Mouse (Mus musculus): ENCODE measurements around the gene Arhgef10l. TPM values are rescaled to one million over a fixed set of nuclear protein-coding genes. Genes with fewer than 3 reads are reported as not detected.

Gene Arhgef10l
- total and polyA plus RNA-seq, 2 experiments from 2014 or later, result 20.7 to 81.1 TPM

- H3K27me3 ChIP-seq (ENCODE audit: insufficient read depth, low read length), result no peaks in the 10 kb centered on the region
- no peaks in the 10 kb centered on the region for H3K9me3 ChIP-seq (ENCODE audit: low read length)
- H3K4me3 ChIP-seq (ENCODE audit: low read depth, low read length), result no peak overlapping the region
- no peak overlapping the region for H3K9ac ChIP-seq (replicated peaks; ENCODE audit: low read length, poor library complexity, severe bottlenecking)
- no peaks in the 10 kb centered on the region for H3K4me1 ChIP-seq (ENCODE audit: insufficient read depth, low read length)
- peaks cover 13% of the 10 kb centered on the region; the same call in 1 of the 2 replicates for H3K36me3 ChIP-seq (ENCODE audit: insufficient read depth, low read length)
- TF ChIP-seq CTCF (IDR thresholded peaks at IDR 0.05), result no peak
- WGBS, result 78% methylated on average over 8 of the region's 8 CpGs
- no peak overlapping the region for H3K4me2 ChIP-seq (ENCODE audit: low read depth, low read length, poor library complexity, severe bottlenecking)
- no peak for ATAC-seq (ENCODE audit: low FRiP score)
- H3K27ac ChIP-seq (ENCODE audit: low read depth, low read length), result no peak overlapping the region
- no peak for DNase-seq (ENCODE audit: low spot score)
Observed at GRCm38 (mm10) chr4:140637269-140637668, 28.5 kb downstream of the Arhgef10l start.

- H3K9me3 ChIP-seq (ENCODE audit: low read length), result no peaks in the 10 kb centered on the region
- WGBS, result 80% methylated on average over 5 of the region's 5 CpGs
Observed at GRCm38 (mm10) chr4:140636312-140636996, 29.4 kb downstream of the Arhgef10l start.

GRCm38 (mm10) chr4:140634861-140635388 lies 30.9 kb downstream of the Arhgef10l start:
- DNase-seq (ENCODE audit: low spot score) (no peak), ATAC-seq (ENCODE audit: low FRiP score) (no peak)
- H3K27ac ChIP-seq (ENCODE audit: low read depth, low read length), result no peak overlapping the region
- 79% methylated on average over 10 of the region's 10 CpGs for WGBS
- H3K4me3 ChIP-seq (ENCODE audit: low read depth, low read length), result no peak overlapping the region
- peaks cover 13% of the 10 kb centered on the region; the same call in 1 of the 2 replicates for H3K36me3 ChIP-seq (ENCODE audit: insufficient read depth, low read length)
- H3K27me3 ChIP-seq (ENCODE audit: insufficient read depth, low read length), result no peaks in the 10 kb centered on the region
- no peak overlapping the region for H3K9ac ChIP-seq (replicated peaks; ENCODE audit: low read length, poor library complexity, severe bottlenecking)
- H3K9me3 ChIP-seq (ENCODE audit: low read length), result no peaks in the 10 kb centered on the region
- no peak overlapping the region for H3K4me2 ChIP-seq (ENCODE audit: low read depth, low read length, poor library complexity, severe bottlenecking)
- no peaks in the 10 kb centered on the region for H3K4me1 ChIP-seq (ENCODE audit: insufficient read depth, low read length)
- no peak for TF ChIP-seq CTCF (IDR thresholded peaks at IDR 0.05)

More at GRCm38 (mm10) chr4:140636312-140636996, 29.4 kb downstream of the Arhgef10l start:
- H3K9ac ChIP-seq (replicated peaks; ENCODE audit: low read length, poor library complexity, severe bottlenecking), result no peak overlapping the region
- peaks cover 13% of the 10 kb centered on the region; the same call in 1 of the 2 replicates for H3K36me3 ChIP-seq (ENCODE audit: insufficient read depth, low read length)
- TF ChIP-seq CTCF (IDR thresholded peaks at IDR 0.05), result no peak
- no peaks in the 10 kb centered on the region for H3K27me3 ChIP-seq (ENCODE audit: insufficient read depth, low read length)
- H3K4me1 ChIP-seq (ENCODE audit: insufficient read depth, low read length), result no peaks in the 10 kb centered on the region
- no peak overlapping the region for H3K27ac ChIP-seq (ENCODE audit: low read depth, low read length)
- DNase-seq (ENCODE audit: low spot score), result no peak
- no peak for ATAC-seq (ENCODE audit: low FRiP score)
- H3K4me3 ChIP-seq (ENCODE audit: low read depth, low read length), result no peak overlapping the region
- no peak overlapping the region for H3K4me2 ChIP-seq (ENCODE audit: low read depth, low read length, poor library complexity, severe bottlenecking)

- no peak for TF ChIP-seq CTCF (IDR thresholded peaks at IDR 0.05)
- DNase-seq (ENCODE audit: low spot score) (no peak), ATAC-seq (ENCODE audit: low FRiP score) (no peak)
- Histone ChIP-seq H3K27ac (ENCODE audit: low read depth, low read length) (no peak overlapping the region), H3K4me2 (ENCODE audit: low read depth, low read length, poor library complexity, severe bottlenecking) (no peak overlapping the region), H3K4me3 (ENCODE audit: low read depth, low read length) (no peak overlapping the region), H3K27me3 (ENCODE audit: insufficient read depth, low read length) (no peaks in the 10 kb centered on the region), H3K9me3 (ENCODE audit: low read length) (no peaks in the 10 kb centered on the region), H3K9ac (replicated peaks; ENCODE audit: low read length, poor library complexity, severe bottlenecking) (no peak overlapping the region), H3K4me1 (ENCODE audit: insufficient read depth, low read length) (0 out of 2 replicates have a peak, but pooled peaks cover 4% of the 10 kb centered on the region), H3K36me3 (ENCODE audit: insufficient read depth, low read length) (peaks cover 3% of the 10 kb centered on the region; the same call in 1 of the 2 replicates)
- whole genome bisulfite sequencing, result 72% methylated on average over 6 of the region's 6 CpGs
Observed at GRCm38 (mm10) chr4:140631276-140631849, 34.4 kb downstream of the Arhgef10l start.

GRCm38 (mm10) chr4:140630651-140631241 lies 35.1 kb downstream of the Arhgef10l start:
- ATAC-seq (ENCODE audit: low FRiP score), result no peak

More at GRCm38 (mm10) chr4:140630651-140631241, 35.1 kb downstream of the Arhgef10l start:
- DNase-seq (ENCODE audit: low spot score), result no peak
- Histone ChIP-seq H3K4me1 (ENCODE audit: insufficient read depth, low read length) (0 out of 2 replicates have a peak, but pooled peaks cover 5% of the 10 kb centered on the region), H3K9me3 (ENCODE audit: low read length) (no peaks in the 10 kb centered on the region), H3K36me3 (ENCODE audit: insufficient read depth, low read length) (peaks cover under 1% of the 10 kb centered on the region; the same call in 1 of the 2 replicates), H3K4me2 (ENCODE audit: low read depth, low read length, poor library complexity, severe bottlenecking) (no peak overlapping the region), H3K27ac (ENCODE audit: low read depth, low read length) (no peak overlapping the region), H3K9ac (replicated peaks; ENCODE audit: low read length, poor library complexity, severe bottlenecking) (no peak overlapping the region), H3K4me3 (ENCODE audit: low read depth, low read length) (no peak overlapping the region), H3K27me3 (ENCODE audit: insufficient read depth, low read length) (no peaks in the 10 kb centered on the region)
- no peak for TF ChIP-seq CTCF (IDR thresholded peaks at IDR 0.05)
- WGBS, result 41% methylated on average over 15 of the region's 15 CpGs

Measured in midbrain, postnatal 0 days (tissue).